Mouse (Mus musculus): ENCODE results near the gene Ufc1.
A peak's percentile ranks its signal among the peaks of the same experiment; 100 is the strongest.
"Not testable (repeated sequence)": the region's sequence is repeated elsewhere in the genome, so short reads cannot be mapped to it uniquely, and the experiment has no call there.

The Ufc1 gene

DNA sequence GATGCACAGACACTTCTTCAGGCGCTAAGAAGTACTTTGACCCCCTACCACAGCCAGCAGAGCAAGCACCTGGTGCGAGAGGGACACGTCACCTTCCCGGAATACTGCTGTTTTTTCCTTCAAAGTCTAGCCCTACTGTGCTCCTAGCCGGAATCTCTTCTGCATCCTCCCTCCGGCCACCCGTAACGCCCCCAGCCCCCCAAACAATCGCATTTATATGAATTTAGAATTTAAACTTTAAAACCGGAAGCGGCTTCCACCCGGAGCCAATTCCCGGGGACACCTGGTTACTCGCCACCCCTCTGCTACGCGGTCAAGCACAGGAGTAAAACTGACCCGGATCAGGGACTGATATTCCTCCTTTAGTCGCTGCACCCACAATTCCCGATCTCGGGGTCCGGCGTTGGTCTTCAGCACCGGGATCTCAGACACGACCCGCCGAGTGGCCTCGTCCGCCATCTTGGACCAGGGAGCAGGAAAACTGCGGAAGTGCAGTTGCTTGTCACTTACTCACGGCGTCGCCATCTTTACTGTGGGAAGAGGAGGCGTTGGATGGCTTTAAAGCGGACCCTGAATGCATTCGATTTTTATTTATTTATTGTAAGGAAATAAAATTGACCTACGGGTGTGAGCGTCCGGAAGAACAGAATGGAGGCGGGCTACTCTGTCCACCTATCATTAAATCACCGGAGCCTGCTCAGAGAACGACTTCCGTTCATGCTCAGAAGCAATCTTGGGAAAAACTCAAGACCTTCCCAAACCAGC lies at the start of gene Ufc1:
Gene Ufc1, minus strand, starts transcription at position 727 of the 765 bp plus-strand sequence.
- peak; percentile 87 to 93 for DNase-seq

DNA sequence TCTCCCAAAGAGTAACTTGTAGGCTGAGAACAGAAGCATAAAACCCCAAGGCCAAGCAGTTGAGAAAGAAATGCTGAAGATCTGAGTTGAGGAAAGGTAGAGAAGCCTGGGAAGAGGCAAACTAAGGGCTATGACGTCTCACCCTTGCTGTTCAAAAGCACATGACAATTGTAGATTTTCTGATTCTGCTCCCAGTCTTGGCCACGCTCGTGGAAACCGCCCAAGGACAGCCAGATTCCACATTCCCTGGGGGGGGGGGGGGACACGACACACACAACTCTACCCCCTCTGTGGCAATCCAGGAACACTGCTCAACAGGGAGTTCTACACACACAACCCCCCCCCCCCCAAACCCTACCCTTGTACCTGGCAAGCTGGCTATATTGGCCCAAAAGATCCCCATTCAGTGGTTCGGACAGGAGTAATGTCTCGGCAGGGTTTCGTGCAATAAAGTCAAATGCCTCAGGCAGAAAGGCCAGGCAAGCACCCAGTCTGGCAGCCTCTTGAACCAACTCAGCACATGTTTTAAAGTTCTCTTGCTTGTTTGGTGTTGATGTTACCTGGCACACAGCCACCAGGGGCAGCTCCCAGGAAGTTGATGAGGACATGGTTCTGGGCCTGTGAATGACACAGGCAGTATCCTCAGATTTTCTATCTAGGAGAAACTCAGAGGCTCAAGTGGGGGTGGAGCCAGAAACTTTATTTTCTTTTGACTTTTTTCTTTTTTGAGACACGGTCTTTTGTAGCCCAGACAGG lies 49.3 kb upstream of the Ufc1 start:
- peak; percentile 83 to 90 for DNase-seq

DNA sequence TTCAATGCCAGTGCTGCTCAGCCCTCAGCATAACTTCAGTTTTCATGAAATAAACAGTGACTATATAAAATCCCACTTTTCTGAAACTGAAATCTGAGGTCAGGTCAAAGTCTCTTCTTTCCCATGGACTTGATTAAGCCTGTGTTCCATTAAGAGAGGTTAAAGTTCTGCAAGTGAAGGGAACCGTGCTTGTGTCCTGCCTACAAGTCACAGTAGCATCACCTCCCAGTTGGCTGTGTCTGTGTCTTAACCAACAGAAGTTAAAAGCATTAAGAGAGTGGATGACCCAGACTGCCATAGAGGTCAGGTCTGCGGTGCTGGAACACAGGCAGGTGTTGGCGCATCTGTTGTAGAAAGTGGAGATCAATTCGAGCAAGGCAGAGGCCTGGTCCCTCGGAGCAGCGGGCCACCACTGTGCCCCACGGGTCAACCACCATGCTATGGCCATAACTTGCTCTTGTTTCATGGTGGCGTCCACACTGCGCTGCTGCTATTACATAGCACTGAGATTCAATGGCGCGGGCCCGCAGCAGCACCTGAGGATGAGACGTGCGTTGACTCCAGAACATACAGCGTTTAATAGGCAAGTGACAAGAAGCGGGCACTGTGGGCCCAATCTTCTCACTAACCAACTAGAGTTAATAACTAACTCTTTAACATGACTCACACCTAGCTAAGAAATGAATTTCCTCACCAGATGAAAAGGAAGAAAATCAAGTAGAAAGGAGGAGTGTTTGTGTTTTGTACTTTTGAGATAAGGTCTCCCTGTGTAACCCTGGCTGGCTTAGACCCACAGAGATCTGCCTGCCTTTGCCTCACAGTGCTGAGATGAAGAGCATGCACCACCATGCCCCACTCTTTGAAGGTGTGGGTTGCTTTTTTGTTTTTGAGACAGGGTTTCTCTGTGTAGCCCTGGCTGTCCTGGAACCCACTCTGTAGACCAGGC lies 47.7 kb upstream of the Ufc1 start:
- peak; percentile 22 to 65 for DNase-seq

DNA sequence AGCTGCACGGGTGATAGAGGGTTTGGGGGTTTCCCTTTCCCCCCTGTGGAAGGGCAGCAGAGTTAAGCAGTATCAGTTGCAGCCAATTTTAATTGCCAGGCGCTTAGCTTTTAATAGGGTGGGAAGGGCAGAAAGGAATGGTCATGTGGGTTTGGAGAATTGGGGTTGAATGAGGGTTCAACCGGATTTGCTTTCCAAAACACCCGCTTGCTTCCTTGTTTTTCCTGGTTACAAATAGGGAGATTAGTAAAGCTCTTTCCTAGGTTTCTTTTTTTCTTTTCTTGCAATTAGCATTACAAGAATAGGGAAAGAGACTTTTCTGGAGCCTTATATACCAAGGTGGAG lies 35.4 kb upstream of the Ufc1 start:
- peak in 1 of 2 experiments; percentile 6 for DNase-seq

GRCm38 (mm10) chr1:171329433-171330215 lies 34.8 kb upstream of the Ufc1 start:
- peak; percentile 37 to 79 for DNase-seq

- peak; percentile 90 to 97 for DNase-seq
Measured at GRCm38 (mm10) chr1:171328839-171329432, 34.1 kb upstream of the Ufc1 start, which contains the start of gene Dedd. Gene Dedd, plus strand, starts transcription at chr1:171329145.

GRCm38 (mm10) chr1:171328244-171328643 lies 33.4 kb upstream of the Ufc1 start:
- no peak for DNase-seq

DNA sequence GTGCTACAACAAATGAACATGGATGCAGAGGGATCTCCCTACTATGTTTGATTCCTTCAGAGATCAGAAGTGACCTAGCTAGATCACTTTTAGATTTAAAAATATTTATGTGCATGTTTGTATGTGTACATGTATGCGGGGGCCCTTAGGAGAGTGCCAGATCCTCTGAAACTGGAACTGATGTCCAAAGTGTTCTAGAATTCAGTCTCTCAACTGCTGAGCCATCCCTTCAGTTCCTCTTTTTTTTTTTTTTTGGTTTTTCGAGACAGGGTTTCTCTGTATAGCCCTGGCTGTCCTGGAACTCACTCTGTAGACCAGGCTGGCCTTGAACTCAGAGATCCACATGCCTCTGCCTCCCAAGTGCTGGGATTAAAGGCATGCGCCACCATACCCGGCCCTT lies 31.8 kb upstream of the Ufc1 start:
- DNase-seq = not testable (repeated sequence)

GRCm38 (mm10) chr1:171325571-171325970 lies 30.7 kb upstream of the Ufc1 start:
- DNase-seq = no peak

DNA sequence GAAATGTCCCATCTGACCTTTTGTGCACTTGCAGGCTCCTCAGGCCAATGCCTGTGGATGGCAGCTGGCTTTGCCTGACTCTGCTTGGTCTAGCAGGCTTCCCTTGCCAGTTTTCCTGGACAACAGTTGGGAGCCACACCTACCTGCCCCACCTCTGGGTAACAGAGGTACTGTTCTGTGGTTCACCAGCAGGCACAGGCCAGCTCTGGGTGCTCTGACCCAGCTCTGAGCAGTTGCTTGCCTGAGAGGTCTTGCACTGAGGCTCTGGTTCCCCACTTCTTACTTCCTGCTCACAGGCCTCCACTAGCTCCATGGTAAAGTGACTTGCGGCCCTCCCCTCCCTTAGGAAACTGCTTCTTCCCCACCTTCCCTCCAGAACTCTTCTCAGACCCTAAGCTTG lies 27.2 kb upstream of the Ufc1 start:
- DNase-seq = peak; percentile 43 to 81

DNA sequence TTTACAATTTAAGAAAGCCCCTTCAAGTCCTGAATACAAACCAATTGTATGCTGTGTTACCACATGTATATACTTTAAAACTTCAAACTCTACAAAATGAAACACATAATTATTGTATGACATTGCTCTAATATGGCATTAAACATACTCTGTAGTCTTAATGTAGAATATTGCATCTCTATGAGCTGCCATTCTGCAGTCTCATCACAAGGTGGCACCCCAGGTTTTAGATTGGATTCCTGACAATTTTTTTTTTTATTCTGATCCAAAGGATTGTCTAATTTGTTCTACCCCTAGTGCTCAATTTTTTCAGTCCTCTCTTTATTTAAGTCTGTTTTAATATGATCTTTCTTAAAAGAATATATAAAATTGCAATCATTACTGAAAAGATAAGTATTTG lies 26.6 kb upstream of the Ufc1 start:
- DNase-seq = no peak

DNA sequence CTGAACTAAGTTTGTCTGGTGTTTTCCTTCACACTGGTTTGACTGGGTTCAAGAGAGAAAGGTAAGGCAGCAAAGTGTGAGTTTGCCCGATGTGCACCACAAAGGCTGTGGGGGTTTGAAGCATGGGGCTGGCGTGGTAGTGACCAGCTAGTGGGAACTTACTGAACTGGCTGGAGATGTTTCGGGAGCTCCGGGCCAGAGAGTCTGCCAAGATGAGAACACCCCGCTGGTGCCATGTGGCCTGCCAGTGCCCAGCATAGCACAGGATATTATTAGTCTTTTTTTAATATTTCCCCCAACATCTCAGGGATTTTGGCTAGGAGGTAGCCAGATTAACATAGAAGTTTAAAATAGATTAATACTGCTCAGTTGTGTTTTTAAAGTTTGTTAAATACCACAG lies 25.3 kb upstream of the Ufc1 start:
- DNase-seq = peak in 1 of 2 experiments; percentile 35

DNA sequence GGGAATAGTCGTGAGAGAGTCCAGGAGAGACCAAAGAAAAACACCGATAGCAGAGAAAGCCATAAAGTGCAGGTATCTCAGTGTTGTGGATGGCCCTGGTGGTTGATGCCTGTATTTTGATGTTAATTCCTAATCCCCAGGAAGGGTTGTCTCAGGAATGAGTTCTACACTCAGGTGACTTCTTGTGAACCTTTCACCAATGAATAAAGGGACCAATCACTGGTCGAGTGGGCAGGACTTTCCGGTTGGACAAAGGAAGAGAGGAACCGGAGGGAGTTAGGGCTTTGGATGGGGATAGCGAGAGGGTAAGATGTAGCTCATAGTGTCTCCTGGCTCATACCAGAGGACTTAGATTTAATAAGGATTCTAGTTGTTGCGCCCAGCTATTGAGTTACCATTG lies 24.9 kb upstream of the Ufc1 start:
- DNase-seq = peak; percentile 34 to 66

GRCm38 (mm10) chr1:171309321-171309720 lies 14.5 kb upstream of the Ufc1 start:
- DNase-seq = no peak

- not testable (repeated sequence) for DNase-seq
Measured at GRCm38 (mm10) chr1:171306157-171306556, 11.3 kb upstream of the Ufc1 start.

GRCm38 (mm10) chr1:171298226-171298625 lies 3.4 kb upstream of the Ufc1 start:
- no peak for DNase-seq

DNA sequence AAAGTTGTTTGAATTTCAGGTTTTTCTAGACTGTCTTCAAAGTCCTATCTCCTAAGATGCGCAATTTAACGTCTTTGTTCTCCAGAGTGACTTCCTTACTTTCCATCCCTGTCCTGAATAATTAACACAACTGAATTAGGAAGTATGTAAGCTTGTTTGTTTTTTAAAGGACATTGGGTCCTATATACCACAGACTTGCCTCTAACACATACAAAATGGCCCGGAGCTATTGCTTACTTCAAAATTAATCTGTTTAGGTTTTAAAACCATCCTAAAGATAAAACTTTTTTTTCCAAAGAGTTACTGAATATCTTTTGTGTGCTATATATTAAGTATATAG lies 209 bp upstream of the Ufc1 start:
- no peak for DNase-seq

DNA sequence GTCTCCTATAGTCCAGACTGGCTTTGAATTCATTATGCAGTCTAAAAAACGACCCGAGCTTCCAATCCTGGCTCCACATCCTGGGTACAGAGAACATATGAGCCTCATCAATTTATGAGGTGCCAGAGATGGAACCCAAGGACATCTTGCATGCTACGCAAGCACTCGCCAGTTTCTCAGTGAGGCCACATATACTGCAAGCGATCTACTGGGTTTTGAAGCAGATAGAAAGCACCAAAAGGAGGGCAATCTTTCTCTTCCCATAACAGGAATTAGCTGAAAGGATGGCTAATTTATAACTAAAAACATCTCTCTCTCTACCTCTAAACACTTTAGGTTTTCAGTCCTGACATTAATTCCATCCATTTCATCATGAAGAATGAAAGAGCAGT lies 922 bp downstream of the Ufc1 start:
- no peak for DNase-seq

- DNase-seq = no peak
Measured at GRCm38 (mm10) chr1:171293351-171293750, 1.5 kb downstream of the Ufc1 start.

DNA sequence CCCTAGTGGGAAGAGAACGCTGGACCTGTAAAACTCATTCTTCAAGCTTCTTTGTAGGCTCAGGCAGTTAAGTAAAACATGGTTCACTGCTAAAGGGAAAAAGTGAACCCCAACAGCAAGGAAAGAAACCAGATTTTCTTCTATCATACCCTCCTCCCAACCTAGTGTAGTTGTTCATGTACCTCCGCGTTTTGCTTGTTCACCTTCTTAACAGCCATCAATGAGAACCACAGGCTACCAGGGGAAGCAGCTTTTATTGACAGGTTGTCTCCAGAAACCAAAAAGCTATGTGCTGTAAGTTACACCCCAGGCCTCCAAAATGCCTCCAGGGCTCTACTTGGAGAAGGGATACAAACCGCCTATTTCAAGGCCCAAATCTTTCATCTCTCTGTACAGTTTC lies 6.5 kb downstream of the Ufc1 start:
- no peak for DNase-seq

DNA sequence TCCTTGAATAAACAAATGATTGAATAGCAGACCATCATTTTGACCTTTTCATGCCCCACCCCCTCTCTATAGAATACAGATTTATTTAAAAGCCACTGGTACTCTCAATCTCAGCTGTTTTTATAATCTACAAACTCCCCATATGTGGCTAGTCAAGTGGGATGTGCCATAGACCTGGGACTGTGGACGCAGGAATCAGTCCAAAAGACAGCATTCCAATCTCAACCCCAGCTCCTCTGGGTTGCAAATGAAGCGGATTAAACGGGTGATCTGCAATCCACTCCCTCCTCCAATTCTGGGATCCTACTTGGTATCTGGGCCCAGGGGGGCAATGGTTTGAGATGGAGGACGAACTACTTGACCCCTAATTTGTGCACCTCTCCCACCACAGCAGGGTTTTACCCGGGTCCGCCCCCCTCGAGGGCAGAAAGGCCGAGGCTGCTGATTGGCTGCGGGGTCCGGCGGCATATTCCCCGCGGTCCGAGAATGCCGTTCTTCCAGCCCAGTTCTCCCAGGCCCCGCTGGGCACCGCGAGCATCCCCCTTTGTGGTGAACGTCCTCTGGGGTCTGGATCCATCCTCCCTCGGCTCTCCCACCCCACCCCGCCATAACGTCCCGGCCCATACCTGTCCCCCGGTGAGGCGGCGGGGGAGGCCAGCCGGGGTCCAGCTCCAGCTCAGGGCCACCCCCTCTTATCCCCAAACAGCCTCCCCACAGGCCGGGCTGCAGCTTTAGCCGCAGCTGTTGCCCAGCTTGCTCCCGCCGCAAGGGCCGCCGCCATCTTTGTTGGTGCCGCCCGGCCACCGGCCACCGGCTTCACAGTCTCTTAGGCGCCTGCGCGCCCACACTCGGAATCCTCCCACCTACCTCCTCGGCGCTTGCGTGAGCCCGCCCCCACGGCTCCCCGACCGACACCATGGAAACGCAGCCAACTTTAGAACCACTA lies 7.4 kb downstream of the Ufc1 start, which contains the start of gene Usp21:
Gene Usp21, minus strand, starts transcription at position 856 of the 946 bp plus-strand sequence.
- peak; percentile 95 to 98 for DNase-seq
